Mouse (Mus musculus): ENCODE data around the gene Trappc6b. TPM values are rescaled to one million over a fixed set of nuclear protein-coding genes. Genes with fewer than 3 reads are reported as not detected.
"Not testable (repeated sequence)": the region's sequence is repeated elsewhere in the genome, so short reads cannot be mapped to it uniquely, and the experiment has no call there.

The Trappc6b gene
- polyA plus RNA-seq, 1 experiment from 2014 or later = 172 TPM

- Histone ChIP-seq H3K9me3 (no peaks in the 10 kb centered on the region), H3K4me1 (no peaks in the 10 kb centered on the region), H3K27me3 (replicated peaks) (no peaks in the 10 kb centered on the region), H3K9ac (no peak overlapping the region), H3K4me2 (no peak overlapping the region), H3K4me3 (no peak overlapping the region), H3K27ac (no peak overlapping the region), H3K36me3 (replicated peaks) (peaks cover 32% of the 10 kb centered on the region)
- no peak for ATAC-seq (replicated peaks)
- 86% methylated on average over 3 of the region's 3 CpGs for WGBS
Measured at GRCm38 (mm10) chr12:59074052-59074451, 12.8 kb upstream of the Trappc6b start.

GRCm38 (mm10) chr12:59072286-59072685 lies 11.0 kb upstream of the Trappc6b start:
- 90% methylated on average over 11 of the region's 11 CpGs for WGBS
- Histone ChIP-seq H3K27me3 (replicated peaks) (no peaks in the 10 kb centered on the region), H3K36me3 (replicated peaks) (peaks cover 41% of the 10 kb centered on the region), H3K27ac (no peak overlapping the region), H3K4me2 (no peak overlapping the region), H3K4me3 (no peak overlapping the region), H3K9ac (no peak overlapping the region), H3K4me1 (peaks cover 9% of the 10 kb centered on the region), H3K9me3 (no peaks in the 10 kb centered on the region)
- ATAC-seq (replicated peaks) = no peak

GRCm38 (mm10) chr12:59068791-59069190 lies 7.5 kb upstream of the Trappc6b start:
- Histone ChIP-seq H3K4me3 (no peak overlapping the region), H3K27ac (no peak overlapping the region), H3K4me1 (peaks cover 12% of the 10 kb centered on the region), H3K36me3 (replicated peaks) (peaks cover 41% of the 10 kb centered on the region), H3K9ac (no peak overlapping the region), H3K9me3 (no peaks in the 10 kb centered on the region), H3K27me3 (replicated peaks) (no peaks in the 10 kb centered on the region), H3K4me2 (no peak overlapping the region)
- no peak for ATAC-seq (replicated peaks)
- WGBS = 92% methylated on average over 13 of the region's 13 CpGs

- peak; percentile 65; the same call in 1 of the 2 replicates for ATAC-seq (replicated peaks)
- Histone ChIP-seq H3K9me3 (no peaks in the 10 kb centered on the region), H3K9ac (peak overlapping the region; percentile 95), H3K36me3 (replicated peaks) (peaks cover 35% of the 10 kb centered on the region), H3K4me1 (peaks cover 12% of the 10 kb centered on the region), H3K27me3 (replicated peaks) (no peaks in the 10 kb centered on the region), H3K4me2 (peak overlapping the region; percentile 74), H3K27ac (peak overlapping the region; percentile 94), H3K4me3 (peak overlapping the region; percentile 94)
- WGBS = under 1% methylated on average over 34 of the region's 41 CpGs
Measured at GRCm38 (mm10) chr12:59067095-59067494, 5.8 kb upstream of the Trappc6b start.

GRCm38 (mm10) chr12:59066448-59067077 lies 5.3 kb upstream of the Trappc6b start, which contains the start of gene Pnn:
Gene Pnn, plus strand, starts transcription at chr12:59066884.
- H3K4me3 ChIP-seq = peak within 1 kb of the TSS; percentile 94
- peaks cover 12% of the 10 kb centered on the region for H3K4me1 ChIP-seq
- 0% methylated on average over 43 of the region's 43 CpGs for WGBS
- H3K9me3 ChIP-seq = no peaks in the 10 kb centered on the region
- peak within 1 kb of the TSS; percentile 94 for H3K27ac ChIP-seq
- H3K4me2 ChIP-seq = peak within 1 kb of the TSS; percentile 74
- H3K9ac ChIP-seq = peak within 1 kb of the TSS; percentile 95
- peaks cover 30% of the 10 kb centered on the region for H3K36me3 ChIP-seq (replicated peaks)
- no peaks in the 10 kb centered on the region for H3K27me3 ChIP-seq (replicated peaks)
- ATAC-seq (replicated peaks) = peak; percentile 99

- Histone ChIP-seq H3K4me2 (peak overlapping the region; percentile 56), H3K27me3 (replicated peaks) (no peaks in the 10 kb centered on the region), H3K9ac (0 out of 2 replicates have a peak overlapping the region, but pooled peaks have one; percentile 59), H3K27ac (peak overlapping the region; percentile 94), H3K36me3 (replicated peaks) (peaks cover 23% of the 10 kb centered on the region), H3K9me3 (no peaks in the 10 kb centered on the region), H3K4me3 (peak overlapping the region; percentile 94), H3K4me1 (peaks cover 12% of the 10 kb centered on the region)
- 69% methylated on average over 3 of the region's 3 CpGs for WGBS
- no peak for ATAC-seq (replicated peaks)
Measured at GRCm38 (mm10) chr12:59065776-59066175, 4.5 kb upstream of the Trappc6b start.

GRCm38 (mm10) chr12:59064837-59065236 lies 3.6 kb upstream of the Trappc6b start:
- H3K27ac ChIP-seq = no peak overlapping the region
- H3K4me2 ChIP-seq = no peak overlapping the region
- no peaks in the 10 kb centered on the region for H3K27me3 ChIP-seq (replicated peaks)
- no peaks in the 10 kb centered on the region for H3K9me3 ChIP-seq
- no peak overlapping the region for H3K4me3 ChIP-seq
- H3K4me1 ChIP-seq = peaks cover 19% of the 10 kb centered on the region
- no peak for ATAC-seq (replicated peaks)
- no peak overlapping the region for H3K9ac ChIP-seq
- peaks cover 16% of the 10 kb centered on the region for H3K36me3 ChIP-seq (replicated peaks)
- WGBS = 87% methylated on average over 8 of the region's 8 CpGs

GRCm38 (mm10) chr12:59060322-59060721 lies 950 bp downstream of the Trappc6b start:
- peak overlapping the region; percentile 98 for H3K27ac ChIP-seq
- ATAC-seq (replicated peaks) = no peak
- WGBS = 65% methylated on average over 4 of the region's 4 CpGs
- peak overlapping the region; percentile 99 for H3K9ac ChIP-seq
- no peaks in the 10 kb centered on the region for H3K27me3 ChIP-seq (replicated peaks)
- H3K36me3 ChIP-seq (replicated peaks) = 0 out of 2 replicates have a peak, but pooled peaks cover 4% of the 10 kb centered on the region
- peaks cover 27% of the 10 kb centered on the region for H3K4me1 ChIP-seq
- peak overlapping the region; percentile 68 for H3K4me2 ChIP-seq
- H3K9me3 ChIP-seq = no peaks in the 10 kb centered on the region
- peak overlapping the region; percentile 87 for H3K4me3 ChIP-seq

GRCm38 (mm10) chr12:59058242-59058641 lies 3.0 kb downstream of the Trappc6b start:
- not testable (repeated sequence) for H3K27me3 ChIP-seq (replicated peaks); H3K9me3 ChIP-seq; H3K9ac ChIP-seq; H3K36me3 ChIP-seq (replicated peaks); H3K27ac ChIP-seq; H3K4me2 ChIP-seq; H3K4me3 ChIP-seq; ATAC-seq (replicated peaks)
- H3K4me1 ChIP-seq = peaks cover 27% of the 10 kb centered on the region
- WGBS = 87% methylated on average over 5 of the region's 5 CpGs

GRCm38 (mm10) chr12:59056222-59056621 lies 5.0 kb downstream of the Trappc6b start:
- no peak for ATAC-seq (replicated peaks)
- 96% methylated on average over 11 of the region's 11 CpGs for WGBS
- H3K9me3 ChIP-seq = no peaks in the 10 kb centered on the region

GRCm38 (mm10) chr12:59055196-59055850 lies 5.9 kb downstream of the Trappc6b start:
- no peak overlapping the region for H3K27ac ChIP-seq
- peaks cover 25% of the 10 kb centered on the region for H3K4me1 ChIP-seq
- ATAC-seq (replicated peaks) = no peak
- H3K4me2 ChIP-seq = no peak overlapping the region
- peaks cover 4% of the 10 kb centered on the region; the same call in 1 of the 2 replicates for H3K36me3 ChIP-seq (replicated peaks)
- no peaks in the 10 kb centered on the region for H3K9me3 ChIP-seq
- 88% methylated on average over 4 of the region's 4 CpGs for WGBS
- no peak overlapping the region for H3K4me3 ChIP-seq
- no peaks in the 10 kb centered on the region for H3K27me3 ChIP-seq (replicated peaks)
- H3K9ac ChIP-seq = no peak overlapping the region

More at GRCm38 (mm10) chr12:59056222-59056621, 5.0 kb downstream of the Trappc6b start:
- Histone ChIP-seq H3K4me2 (no peak overlapping the region), H3K4me1 (peaks cover 27% of the 10 kb centered on the region), H3K27me3 (replicated peaks) (no peaks in the 10 kb centered on the region), H3K36me3 (replicated peaks) (peaks cover 4% of the 10 kb centered on the region; the same call in 1 of the 2 replicates), H3K4me3 (no peak overlapping the region), H3K9ac (no peak overlapping the region), H3K27ac (no peak overlapping the region)

GRCm38 (mm10) chr12:59053976-59054375 lies 7.3 kb downstream of the Trappc6b start:
- H3K36me3 ChIP-seq (replicated peaks) = peaks cover 11% of the 10 kb centered on the region; the same call in 1 of the 2 replicates
- no peaks in the 10 kb centered on the region for H3K27me3 ChIP-seq (replicated peaks)
- no peaks in the 10 kb centered on the region for H3K9me3 ChIP-seq
- H3K4me1 ChIP-seq = peaks cover 12% of the 10 kb centered on the region
- no peak overlapping the region for H3K9ac ChIP-seq
- no peak overlapping the region for H3K27ac ChIP-seq
- ATAC-seq (replicated peaks) = no peak
- no peak overlapping the region for H3K4me2 ChIP-seq
- no peak overlapping the region for H3K4me3 ChIP-seq
